Mouse (Mus musculus): ENCODE data around the gene Tmem259. TPM values are rescaled to one million over a fixed set of nuclear protein-coding genes. Genes with fewer than 3 reads are reported as not detected.

The Tmem259 gene
- total RNA-seq, 2 experiments from 2014 or later, result 125 to 131 TPM

- no peak for DNase-seq (ENCODE audit: extremely low spot score in 1 of 2, low spot score in 1 of 2)
Observed at GRCm38 (mm10) chr10:80016931-80017330, 32.8 kb upstream of the Tmem259 start.

GRCm38 (mm10) chr10:80016511-80016910 is 32.4 kb upstream of the Tmem259 start, which contains the start of gene Arhgap45:
Gene Arhgap45 (plus strand): TSS chr10:80016653.
- DNase-seq (ENCODE audit: extremely low spot score in 1 of 2, low spot score in 1 of 2), result no peak

- no peak for DNase-seq (ENCODE audit: extremely low spot score in 1 of 2, low spot score in 1 of 2)
Observed at GRCm38 (mm10) chr10:80015583-80015982, 31.5 kb upstream of the Tmem259 start.

- DNase-seq (ENCODE audit: extremely low spot score in 1 of 2, low spot score in 1 of 2), result no peak
Observed at GRCm38 (mm10) chr10:80014484-80015290, 30.6 kb upstream of the Tmem259 start.

GRCm38 (mm10) chr10:80013609-80014008 is 29.5 kb upstream of the Tmem259 start:
- no peak for DNase-seq (ENCODE audit: extremely low spot score in 1 of 2, low spot score in 1 of 2)

GRCm38 (mm10) chr10:80011740-80012139 is 27.6 kb upstream of the Tmem259 start:
- no peak for DNase-seq (ENCODE audit: extremely low spot score in 1 of 2, low spot score in 1 of 2)

GRCm38 (mm10) chr10:80004233-80004705 is 20.1 kb upstream of the Tmem259 start:
- DNase-seq (ENCODE audit: extremely low spot score in 1 of 2, low spot score in 1 of 2), result no peak

- DNase-seq (ENCODE audit: extremely low spot score in 1 of 2, low spot score in 1 of 2), result no peak
Observed at GRCm38 (mm10) chr10:80003374-80004232, 19.5 kb upstream of the Tmem259 start.

- no peak for DNase-seq (ENCODE audit: extremely low spot score in 1 of 2, low spot score in 1 of 2)
Observed at GRCm38 (mm10) chr10:80002829-80003228, 18.7 kb upstream of the Tmem259 start.

- no peak for DNase-seq (ENCODE audit: extremely low spot score in 1 of 2, low spot score in 1 of 2)
Observed at GRCm38 (mm10) chr10:80001945-80002344, 17.8 kb upstream of the Tmem259 start.

- DNase-seq (ENCODE audit: extremely low spot score in 1 of 2, low spot score in 1 of 2), result no peak
Observed at GRCm38 (mm10) chr10:79997819-79998218, 13.7 kb upstream of the Tmem259 start.

- DNase-seq (ENCODE audit: extremely low spot score in 1 of 2, low spot score in 1 of 2), result peak in 1 of 2 experiments; percentile 63
Observed at GRCm38 (mm10) chr10:79997034-79997760, 13.1 kb upstream of the Tmem259 start.

GRCm38 (mm10) chr10:79996272-79997033 is 12.3 kb upstream of the Tmem259 start, which contains the start of gene Abca7:
Gene Abca7 (plus strand): TSS chr10:79996494.
- peak; percentile 96 to 99 for DNase-seq (ENCODE audit: extremely low spot score in 1 of 2, low spot score in 1 of 2)

GRCm38 (mm10) chr10:79995636-79996035 is 11.5 kb upstream of the Tmem259 start:
- no peak for DNase-seq (ENCODE audit: extremely low spot score in 1 of 2, low spot score in 1 of 2)

- no peak for DNase-seq (ENCODE audit: extremely low spot score in 1 of 2, low spot score in 1 of 2)
Observed at GRCm38 (mm10) chr10:79994397-79995115, 10.4 kb upstream of the Tmem259 start.

GRCm38 (mm10) chr10:79991548-79991947 is 7.4 kb upstream of the Tmem259 start:
- no peak for DNase-seq (ENCODE audit: extremely low spot score in 1 of 2, low spot score in 1 of 2)

GRCm38 (mm10) chr10:79991099-79991498 is 7.0 kb upstream of the Tmem259 start:
- DNase-seq (ENCODE audit: extremely low spot score in 1 of 2, low spot score in 1 of 2), result no peak

- DNase-seq (ENCODE audit: extremely low spot score in 1 of 2, low spot score in 1 of 2), result no peak
Observed at GRCm38 (mm10) chr10:79989870-79990269, 5.7 kb upstream of the Tmem259 start.

GRCm38 (mm10) chr10:79989272-79989786 is 5.2 kb upstream of the Tmem259 start:
- no peak for DNase-seq (ENCODE audit: extremely low spot score in 1 of 2, low spot score in 1 of 2)
